12 mouse cellular contexts compared by ENCODE assay signal in the genomic region with DNA sequence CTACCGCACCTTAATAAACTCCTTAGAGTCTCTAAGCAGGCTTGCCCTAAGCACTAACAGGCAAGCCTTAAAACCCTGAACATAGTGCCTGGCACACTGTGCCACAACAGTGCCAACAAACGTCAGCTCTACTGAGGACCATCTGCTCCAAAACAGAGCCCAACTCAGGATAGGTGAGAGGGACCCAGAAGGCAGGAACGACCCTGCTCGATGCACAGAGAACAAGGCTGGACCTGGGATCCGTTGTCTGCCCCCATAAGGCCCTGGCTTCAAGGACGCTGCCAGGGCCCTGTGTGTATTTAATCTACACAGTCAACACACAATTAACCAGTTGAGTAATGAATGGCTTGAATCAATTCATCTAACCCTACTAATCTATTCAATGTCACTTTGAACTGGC.
A peak's percentile ranks its signal among the peaks of the same experiment; 100 is the strongest.
DNase-seq lines count a peak whose midpoint lies in the region; ATAC-seq lines count a peak whose summit lies in the region.
"Had no signal": no experiment of that assay in that cellular context is flagged by ENCODE, and none has a peak within 500 bp of the region (broad histone marks: within the 10 kb centered on the region; RNA-seq: fewer than 3 reads in every experiment).

No protein-coding gene starts in this region.

- peak overlapping the region; percentile 92 for H3K27ac ChIP-seq in forebrain, embryonic 15.5 days (replicated peaks)
- H3K27ac ChIP-seq in midbrain, embryonic 12.5 days (replicated peaks), result peak overlapping the region; percentile 88
- no peak overlapping the region for H3K27ac ChIP-seq in liver, embryonic 12.5 days
- H3K27ac ChIP-seq: limb, embryonic 10.5 days had no signal

- ATAC-seq in forebrain, embryonic 15.5 days (replicated peaks), result peak; percentile 59
- ATAC-seq in midbrain, embryonic 12.5 days (ENCODE audit: low FRiP score, low read depth), result no peak
- ATAC-seq in liver, embryonic 12.5 days, result no peak

- H3K4me3 ChIP-seq in forebrain, embryonic 15.5 days, result no peak overlapping the region
- H3K4me3 ChIP-seq in midbrain, embryonic 12.5 days, result no peak overlapping the region
- H3K4me3 ChIP-seq in liver, embryonic 12.5 days, result no peak overlapping the region
- H3K4me3 ChIP-seq: limb, embryonic 10.5 days had no signal

- peak; percentile 96 for DNase-seq in brain, adult 2 months (ENCODE audit: low read depth, low spot score)
- peak; percentile 81 to 88 for DNase-seq in cerebellum, adult 18-20 months
- DNase-seq in urinary bladder, postnatal 25 days (ENCODE audit: low spot score), result no peak
- no peak for DNase-seq in right cerebral cortex, adult 18-20 months
- DNase-seq: gastrocnemius, postnatal 25 days; kidney, postnatal 4 days; lung, embryonic 14.5 days; right cerebral cortex, postnatal 25 days had no signal

- H3K4me1 ChIP-seq in forebrain, embryonic 15.5 days, result peaks cover 80% of the 10 kb centered on the region
- peaks cover 70% of the 10 kb centered on the region for H3K4me1 ChIP-seq in midbrain, embryonic 12.5 days
- peaks cover 13% of the 10 kb centered on the region for H3K4me1 ChIP-seq in liver, embryonic 12.5 days

- H3K9me3 ChIP-seq in forebrain, embryonic 15.5 days, result no peaks in the 10 kb centered on the region
- no peaks in the 10 kb centered on the region for H3K9me3 ChIP-seq in midbrain, embryonic 12.5 days
- H3K9me3 ChIP-seq in liver, embryonic 12.5 days (replicated peaks), result no peaks in the 10 kb centered on the region
- H3K9me3 ChIP-seq: limb, embryonic 10.5 days had no signal

- no peaks in the 10 kb centered on the region for H3K27me3 ChIP-seq in forebrain, embryonic 15.5 days
- H3K27me3 ChIP-seq in midbrain, embryonic 12.5 days, result peaks cover 40% of the 10 kb centered on the region
- H3K27me3 ChIP-seq in liver, embryonic 12.5 days (replicated peaks), result no peaks in the 10 kb centered on the region

- no peaks in the 10 kb centered on the region for H3K36me3 ChIP-seq in forebrain, embryonic 15.5 days
- H3K36me3 ChIP-seq in midbrain, embryonic 12.5 days, result no peaks in the 10 kb centered on the region
- H3K36me3 ChIP-seq in liver, embryonic 12.5 days, result no peaks in the 10 kb centered on the region
- H3K36me3 ChIP-seq: limb, embryonic 10.5 days had no signal

- WGBS in forebrain, embryonic 15.5 days, result 12% methylated on average over 6 of the region's 6 CpGs
- WGBS in midbrain, embryonic 12.5 days, result 46% methylated on average over 6 of the region's 6 CpGs
- 67% methylated on average over 6 of the region's 6 CpGs for WGBS in liver, embryonic 12.5 days (ENCODE audit: insufficient replicate concordance)

- peak overlapping the region; percentile 61 for H3K4me2 ChIP-seq in forebrain, embryonic 15.5 days (replicated peaks)
- H3K4me2 ChIP-seq in midbrain, embryonic 12.5 days (replicated peaks), result peak overlapping the region; percentile 66
- no peak overlapping the region for H3K4me2 ChIP-seq in liver, embryonic 12.5 days

- peak overlapping the region; percentile 48 for H3K9ac ChIP-seq in forebrain, embryonic 15.5 days (replicated peaks)
- H3K9ac ChIP-seq in midbrain, embryonic 12.5 days (replicated peaks), result peak overlapping the region; percentile 57; the same call in 1 of the 2 replicates
- no peak overlapping the region for H3K9ac ChIP-seq in liver, embryonic 12.5 days
- H3K9ac ChIP-seq: lung, embryonic 14.5 days had no signal

Comparison
In these comparisons a context has a peak if more than half of its experiments do, and no peak if none do; other contexts are left out.
1. DNase-seq: peak in brain, adult 2 months (single experiment) and cerebellum, adult 18-20 months (2 of 2); none in urinary bladder, postnatal 25 days (single experiment) and right cerebral cortex, adult 18-20 months (single experiment).